Mouse (Mus musculus): ENCODE data around the gene Mthfd1l.

DNA sequence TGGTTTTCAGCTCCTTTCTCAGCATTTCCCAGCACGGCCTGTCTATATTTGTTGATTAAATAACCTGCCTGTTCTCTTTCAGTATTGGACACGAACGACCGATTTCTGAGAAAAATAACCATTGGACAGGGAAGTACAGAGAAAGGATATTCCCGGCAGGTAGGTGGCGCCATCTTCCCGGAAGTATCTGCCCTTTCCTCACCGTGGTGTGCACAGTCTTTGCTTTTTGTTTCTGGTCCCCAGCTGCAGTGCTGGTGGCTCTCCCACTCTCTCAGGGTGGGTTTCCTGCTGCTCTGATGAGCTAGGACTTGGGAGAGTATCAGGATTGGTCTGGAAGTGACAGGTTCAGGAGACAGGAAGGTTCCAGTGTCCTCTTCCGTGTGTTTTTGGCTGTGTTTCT, 68.8 kb downstream of the Mthfd1l start:
- TF ChIP-seq CTCF (IDR thresholded peaks at IDR 0.05; ENCODE audit: low read depth) (peak; percentile 69), EP300 (IDR thresholded peaks at IDR 0.05; ENCODE audit: low read depth) (no peak)
